Mouse (Mus musculus) heart, adult 2 months (tissue): ENCODE measurements around the gene Ethe1.
A peak's percentile ranks its signal among the peaks of the same experiment; 100 is the strongest.

Source experiments
- CTCF ChIP-seq: fragments of 200-600 bp; IDR thresholded peaks from 2 replicates; pipeline ENCODE4 v1.8.1; 2022; ENCODE audit warnings: antibody characterized with exemption, mild to moderate bottlenecking, moderate library complexity
- EP300 ChIP-seq: fragments of 200-500 bp; IDR thresholded peaks from 2 replicates; pipeline ENCODE4 v1.6.1; 2011; ENCODE audit warnings: low read depth, low read length, control low read depth; ENCODE audit not compliant: insufficient read depth
- POLR2A ChIP-seq: fragments of 200-500 bp; IDR thresholded peaks from 2 replicates; pipeline ENCODE4 v1.6.1; 2011; ENCODE audit warnings: mild to moderate bottlenecking, low read depth, low read length, control low read depth; ENCODE audit not compliant: insufficient read depth

DNA sequence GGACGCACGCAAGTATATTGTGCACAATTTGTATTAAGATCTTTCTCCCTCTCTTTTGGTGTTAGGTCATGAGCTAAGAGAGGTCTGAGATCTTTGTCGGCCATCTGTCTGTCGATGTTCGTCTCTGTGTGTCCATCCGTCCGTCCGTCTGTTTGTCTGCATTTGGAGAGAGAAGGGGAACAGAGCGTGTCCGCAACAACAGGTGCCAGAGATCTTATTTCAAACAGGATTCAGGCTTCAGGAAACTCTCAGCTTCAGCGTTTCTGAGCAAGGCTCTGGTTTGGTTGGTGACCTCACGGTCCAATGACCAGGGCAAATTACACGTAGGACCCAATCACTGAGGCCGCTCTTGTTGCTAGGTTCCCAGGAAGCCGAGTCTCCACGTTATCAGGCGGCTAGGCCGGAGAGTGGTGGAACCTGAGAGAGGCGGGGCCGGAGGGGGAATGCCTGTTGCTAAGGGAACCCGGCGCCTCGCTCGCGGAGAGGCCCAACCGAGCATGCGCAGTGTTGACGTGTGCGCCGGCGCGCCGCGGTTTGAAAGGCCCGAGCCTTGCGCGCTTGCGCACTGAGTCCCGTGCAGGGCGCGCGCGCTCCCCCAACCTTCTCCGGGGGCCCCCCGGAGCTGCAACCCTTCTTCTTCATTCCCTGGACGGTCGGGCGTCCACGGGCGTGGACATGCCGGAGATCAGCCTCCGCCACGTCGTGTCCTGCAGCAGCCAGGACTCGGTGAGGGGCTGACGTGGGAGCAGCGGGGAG, 40.5 kb upstream of the Ethe1 start:
- no peak for TF ChIP-seq CTCF
- TF ChIP-seq POLR2A = peak; percentile 60
- TF ChIP-seq EP300 = no peak
